Mouse (Mus musculus) stomach, postnatal 0 days (tissue): Measurements from ENCODE around the gene Cldn9.

Experiments used
- CTCF ChIP-seq: IDR thresholded peaks from 2 replicates; pipeline ENCODE4 v1.5.1; 2016; ENCODE audit warnings: antibody characterized with exemption, low read depth, mild to moderate bottlenecking, moderate library complexity
- EP300 ChIP-seq: optimal IDR thresholded peaks from 2 replicates; pipeline ENCODE3; 2016; ENCODE audit warnings: antibody characterized with exemption

DNA sequence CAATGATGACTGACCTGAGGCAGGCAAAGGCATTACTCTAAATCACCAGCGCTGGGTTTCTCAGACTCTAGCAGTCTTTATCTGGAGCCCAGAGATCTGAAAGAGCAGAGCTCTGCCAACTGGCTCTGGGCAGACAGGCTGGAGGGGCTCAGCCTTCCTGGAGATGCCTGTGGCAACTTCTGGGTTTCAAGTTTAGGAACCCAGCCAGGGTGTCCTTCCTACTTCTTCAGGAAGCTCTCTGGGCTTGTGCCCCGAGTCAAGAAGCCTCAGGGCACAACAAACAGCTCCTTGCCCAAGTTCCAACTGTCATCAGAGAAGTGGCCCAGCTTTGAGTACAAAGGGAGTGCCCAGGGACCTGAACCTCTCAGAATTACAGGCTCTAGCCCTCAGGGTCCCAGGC lies 29.4 kb downstream of the Cldn9 start:
- TF ChIP-seq CTCF (no peak), EP300 (no peak)
